Mouse (Mus musculus) G1E-ER4 (cell line): ENCODE data around the gene Cmtm1. TPM values are rescaled to one million over a fixed set of nuclear protein-coding genes. Genes with fewer than 3 reads are reported as not detected.
"Not testable (repeated sequence)": the region's sequence is repeated elsewhere in the genome, so short reads cannot be mapped to it uniquely, and the experiment has no call there.

Experiments used
- GATA1 ChIP-seq: IDR thresholded peaks from one replicate; pipeline ENCODE4 v1.8.0; 2012; ENCODE audit warnings: low read length, inconsistent platforms
- polyA plus RNA-seq: library from polyadenylated mRNA; stranded (reverse); fragments of >175 nt; gene quantifications from 2 replicates; pipeline ENCODE4 v1.2.3, GENCODE M21; 2012

Gene Cmtm1
- not detected in 2 replicates for polyA plus RNA-seq

- TF ChIP-seq GATA1, result not testable (repeated sequence)
Observed at GRCm38 (mm10) chr8:104309441-104310155, at the start of gene Cmtm1, which contains the start of gene Gm45711. Gene Cmtm1, minus strand, starts transcription at chr8:104310145. Gene Gm45711, minus strand, starts transcription at chr8:104310081.

DNA sequence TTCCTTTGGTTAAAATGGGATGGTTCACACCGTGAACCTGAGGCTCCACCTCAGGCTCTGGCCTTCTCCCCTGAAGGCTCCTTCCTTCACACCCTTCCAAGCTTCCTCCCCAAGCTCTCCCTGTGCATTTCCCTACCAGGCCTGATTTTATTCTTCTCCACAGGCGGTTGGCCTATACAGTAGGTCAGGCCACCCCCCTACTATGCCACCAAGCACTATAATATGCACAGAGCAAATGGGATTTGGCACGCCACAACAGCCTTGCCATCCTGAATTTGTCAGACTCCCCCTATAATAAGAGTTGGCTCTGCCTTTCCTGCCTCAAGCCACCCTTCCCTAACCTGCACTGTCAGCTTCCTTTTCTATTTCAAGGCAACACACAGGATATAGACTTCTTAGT lies 48.7 kb upstream of the Cmtm1 start:
- no peak for TF ChIP-seq GATA1

- TF ChIP-seq GATA1, result no peak
Observed at GRCm38 (mm10) chr8:104354504-104354903, 44.6 kb upstream of the Cmtm1 start.

- no peak for TF ChIP-seq GATA1
Observed at GRCm38 (mm10) chr8:104353186-104353585, 43.2 kb upstream of the Cmtm1 start.

- TF ChIP-seq GATA1, result no peak
Observed at GRCm38 (mm10) chr8:104350047-104350446, 40.1 kb upstream of the Cmtm1 start.

GRCm38 (mm10) chr8:104348971-104349370 lies 39.0 kb upstream of the Cmtm1 start:
- no peak for TF ChIP-seq GATA1

DNA sequence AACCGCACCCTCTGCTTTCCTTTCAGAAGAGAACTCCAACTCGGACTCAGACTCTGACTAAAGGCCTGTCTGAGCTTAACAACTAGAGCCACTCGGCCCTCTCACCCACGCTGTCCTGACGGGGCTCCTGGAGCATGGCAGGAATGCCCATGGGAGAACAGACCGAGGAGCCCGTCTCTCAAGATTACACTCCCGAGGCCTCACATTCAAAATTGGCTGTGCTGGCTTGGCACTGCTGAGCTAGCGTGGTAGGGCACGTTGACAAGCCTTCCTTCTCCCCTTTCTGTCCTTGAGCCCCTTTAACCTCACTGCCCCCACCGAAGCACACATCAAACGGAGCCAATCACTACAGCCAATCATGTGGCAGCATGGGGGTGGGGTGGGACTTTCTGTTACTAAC lies 36.8 kb upstream of the Cmtm1 start:
- TF ChIP-seq GATA1, result no peak

DNA sequence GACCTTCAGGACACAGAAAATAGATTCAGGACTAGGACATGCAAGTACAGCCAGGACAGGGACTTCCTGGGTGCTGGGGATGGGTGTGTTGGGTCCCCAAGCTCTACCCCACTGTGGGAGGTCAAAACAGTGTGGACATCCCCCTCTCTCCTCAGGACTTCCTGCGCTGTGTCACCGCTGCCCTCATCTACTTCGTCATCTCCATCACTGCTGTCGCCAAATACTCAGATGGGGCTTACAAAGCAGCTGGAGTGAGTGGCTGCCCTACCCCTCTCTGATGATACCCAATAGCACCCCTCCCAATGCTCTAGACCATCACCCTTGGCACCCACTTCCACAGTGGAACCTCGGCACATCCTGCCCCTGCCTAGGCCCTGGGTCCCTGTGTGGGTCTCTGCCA lies 34.7 kb upstream of the Cmtm1 start:
- TF ChIP-seq GATA1, result no peak

- TF ChIP-seq GATA1, result no peak
Observed at GRCm38 (mm10) chr8:104343957-104344356, 34.0 kb upstream of the Cmtm1 start.

DNA sequence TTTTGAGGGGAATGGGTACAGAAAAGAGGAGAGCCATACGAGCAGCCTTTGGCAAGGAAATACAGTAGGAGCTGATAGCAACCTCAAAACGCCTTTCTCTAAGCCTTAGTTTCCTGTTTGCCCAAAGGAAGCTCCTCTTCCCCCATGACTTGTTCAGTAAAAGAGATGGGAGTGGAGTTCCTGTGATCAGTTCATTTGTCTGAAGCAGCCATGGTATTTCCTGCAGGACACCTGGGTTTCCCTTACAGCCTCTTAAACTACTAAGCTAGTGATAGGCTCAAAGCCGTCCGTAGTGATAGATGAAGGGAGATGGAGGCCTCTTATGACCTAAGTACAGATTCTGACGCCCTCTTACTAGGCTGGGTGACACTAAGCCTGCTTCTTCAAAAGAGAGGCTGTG lies 32.5 kb upstream of the Cmtm1 start:
- TF ChIP-seq GATA1, result no peak

DNA sequence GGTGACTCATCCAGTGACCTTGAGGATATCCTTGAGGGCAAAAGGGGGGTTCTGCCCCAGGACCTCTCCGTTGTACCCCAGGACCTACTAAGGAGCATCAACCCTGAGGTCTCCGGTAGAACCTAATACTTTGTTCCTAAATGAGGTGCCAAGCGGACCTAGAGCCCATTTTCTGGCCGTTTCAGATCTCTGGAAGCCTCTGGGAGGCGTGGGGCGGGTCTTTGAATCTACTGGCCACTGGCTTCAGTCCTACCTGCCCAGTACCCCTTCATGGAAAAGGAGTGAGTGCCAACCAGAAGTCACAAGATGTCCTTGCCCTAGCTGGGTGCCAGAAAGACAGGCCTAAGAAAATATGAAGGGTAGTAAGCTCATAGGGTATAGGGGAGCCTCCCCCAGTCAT lies 31.7 kb upstream of the Cmtm1 start:
- no peak for TF ChIP-seq GATA1

DNA sequence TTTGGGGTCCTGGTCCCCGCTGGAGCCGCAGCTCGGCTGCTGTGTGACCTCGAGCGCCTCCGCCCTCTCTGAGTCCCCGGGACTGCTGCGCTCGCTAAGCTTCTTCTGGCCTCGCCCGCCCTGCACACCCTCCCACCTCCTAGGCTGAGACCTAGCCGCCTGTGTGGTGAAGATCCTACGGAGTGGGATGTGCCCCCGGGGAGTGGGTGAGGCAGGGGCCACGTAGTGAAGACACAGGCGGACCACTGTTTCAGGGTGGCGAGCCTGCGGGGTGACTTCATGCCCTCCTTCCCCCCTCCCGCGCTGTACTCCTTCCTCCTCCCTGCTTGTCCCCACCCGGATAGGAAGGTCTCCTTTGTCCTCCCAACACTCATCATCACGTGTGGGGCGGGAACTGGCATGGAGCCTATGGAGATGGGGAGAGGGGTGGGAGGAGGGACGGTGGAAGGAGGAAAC lies 31.2 kb upstream of the Cmtm1 start:
- TF ChIP-seq GATA1, result no peak

DNA sequence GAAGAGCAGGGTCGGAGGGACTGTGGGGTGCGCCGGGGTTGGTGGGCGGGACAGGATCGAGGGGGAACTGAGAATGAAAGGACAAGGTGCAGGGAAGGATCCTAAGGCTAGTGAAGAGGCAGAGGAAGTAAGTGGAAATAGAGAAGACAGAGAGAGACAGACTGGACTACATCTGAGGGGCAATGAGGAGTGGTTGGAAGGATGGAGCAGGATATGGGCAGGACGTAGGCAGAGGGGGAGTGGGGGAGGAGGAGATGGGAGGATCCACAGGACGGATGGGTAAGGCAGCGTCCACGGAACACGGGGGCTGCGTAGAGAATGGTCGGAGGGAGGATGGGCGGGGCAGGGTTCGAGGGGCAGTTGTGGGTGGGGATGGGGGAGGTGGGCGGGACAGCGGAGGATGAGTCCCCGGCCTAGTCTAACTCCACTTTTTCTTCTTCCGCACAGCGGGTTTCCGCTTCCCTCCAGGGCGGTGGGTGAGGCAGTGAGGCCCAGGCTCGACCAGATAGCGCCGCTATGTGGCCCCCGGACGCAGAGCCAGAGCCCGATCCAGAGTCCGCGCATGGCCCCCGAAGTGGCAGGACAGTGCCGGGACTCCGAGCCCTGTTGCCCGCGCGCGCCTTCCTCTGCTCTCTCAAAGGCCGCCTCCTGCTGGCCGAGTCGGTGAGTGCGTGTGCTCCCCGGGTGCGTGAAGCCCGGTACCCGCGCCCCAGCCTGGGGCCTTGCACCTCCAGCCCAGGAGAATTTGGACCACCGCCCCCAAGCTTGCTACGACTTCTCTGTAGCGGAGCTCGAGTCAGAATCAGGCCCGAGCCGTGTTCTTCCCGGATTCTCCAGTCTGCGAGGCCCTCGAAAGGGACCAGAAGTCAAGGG lies 30.5 kb upstream of the Cmtm1 start:
- no peak for TF ChIP-seq GATA1

- no peak for TF ChIP-seq GATA1
Observed at GRCm38 (mm10) chr8:104339983-104340232, 30.0 kb upstream of the Cmtm1 start.

DNA sequence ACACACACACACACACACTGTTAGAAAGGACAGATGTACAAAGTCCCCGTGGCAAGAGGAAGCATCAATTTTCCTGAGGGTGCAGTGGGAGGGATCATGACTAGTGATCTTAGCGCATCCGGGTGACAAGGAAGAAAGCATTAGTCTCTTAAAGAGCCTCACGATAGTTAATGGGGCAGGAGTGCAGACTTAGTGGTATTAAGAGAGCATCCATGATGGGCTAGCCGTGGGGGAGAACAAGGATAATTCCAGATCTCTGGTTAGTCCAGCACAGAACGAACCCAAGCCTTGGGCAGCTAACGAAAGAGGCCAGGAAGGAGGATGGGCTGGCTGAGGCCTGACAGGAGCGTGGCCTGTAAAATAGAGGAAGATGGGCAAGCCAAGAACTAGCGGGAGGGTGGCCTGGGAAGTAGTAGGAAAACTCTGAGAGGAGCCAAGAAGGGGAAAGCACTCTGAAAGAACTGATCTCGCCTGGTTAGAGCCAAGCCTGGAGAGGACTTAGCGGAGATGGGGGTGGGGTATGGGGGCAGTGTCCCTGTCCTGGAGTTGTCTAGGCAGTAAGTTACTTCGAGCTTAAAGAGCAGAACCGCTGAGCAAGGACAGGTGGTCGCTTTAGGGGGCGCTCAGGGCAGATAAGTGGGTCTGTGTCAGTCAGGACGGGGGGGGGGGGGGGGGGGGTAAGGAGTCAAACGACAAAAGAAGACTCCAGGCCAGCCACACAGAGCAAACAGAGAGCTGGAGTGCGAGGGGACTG lies 29.5 kb upstream of the Cmtm1 start, which contains the start of gene Cmtm3:
Cmtm3 (plus strand) TSS at position 182 of the 754 bp plus-strand sequence.
- TF ChIP-seq GATA1, result no peak

DNA sequence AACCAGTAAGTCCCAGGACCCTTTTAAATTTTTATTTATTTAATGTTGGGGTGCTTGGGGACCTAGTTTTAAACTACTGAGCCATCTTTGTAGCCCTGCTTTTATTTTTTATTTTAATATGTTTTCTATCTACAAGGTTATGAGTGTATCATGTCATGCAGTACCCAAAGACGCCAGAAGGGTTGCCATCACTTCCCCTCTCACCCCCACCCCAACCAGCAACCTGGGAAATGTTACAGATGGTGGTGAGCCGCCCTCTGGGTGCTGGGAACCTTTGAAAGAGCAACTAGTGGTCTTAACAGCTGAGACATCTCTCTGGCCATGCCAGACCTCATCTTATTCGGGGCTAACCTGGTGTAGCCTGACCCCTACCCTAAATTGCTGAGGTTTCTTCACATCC lies 27.9 kb upstream of the Cmtm1 start:
- no peak for TF ChIP-seq GATA1

GRCm38 (mm10) chr8:104336806-104337205 lies 26.9 kb upstream of the Cmtm1 start:
- TF ChIP-seq GATA1, result no peak
